Mouse (Mus musculus): ENCODE data around the gene Tekt4. TPM values are rescaled to one million over a fixed set of nuclear protein-coding genes. Genes with fewer than 3 reads are reported as not detected.

Gene Tekt4
- polyA plus RNA-seq, 1 experiment from 2014 or later = 0.06 TPM

- 69% methylated on average over 4 of the region's 4 CpGs for WGBS
- Histone ChIP-seq H3K4me2 (replicated peaks; ENCODE audit: low read depth) (no peak overlapping the region), H3K9ac (ENCODE audit: low read length) (no peak overlapping the region), H3K4me3 (ENCODE audit: low read depth, low read length) (no peak overlapping the region), H3K9me3 (ENCODE audit: control insufficient read depth, low read length) (no peaks in the 10 kb centered on the region), H3K36me3 (ENCODE audit: control insufficient read depth, insufficient read depth, low read length) (no peaks in the 10 kb centered on the region), H3K27ac (replicated peaks) (no peak overlapping the region), H3K4me1 (replicated peaks; ENCODE audit: control insufficient read depth, insufficient read depth) (no peaks in the 10 kb centered on the region), H3K27me3 (ENCODE audit: control insufficient read depth, insufficient read depth, low read length) (no peaks in the 10 kb centered on the region)
- ATAC-seq (ENCODE audit: low FRiP score, low TSS enrichment) = no peak
- no peak for TF ChIP-seq CTCF (IDR thresholded peaks at IDR 0.05; ENCODE audit: low read depth)
- TF ChIP-seq EP300 (optimal IDR thresholded peaks at IDR 0.05) = no peak
- DNase-seq (ENCODE audit: low spot score) = no peak
Observed at GRCm38 (mm10) chr17:25450329-25450728, 4.1 kb upstream of the Tekt4 start.

- WGBS = 68% methylated on average over 5 of the region's 5 CpGs
- ATAC-seq (ENCODE audit: low FRiP score, low TSS enrichment) = no peak
- no peak overlapping the region for H3K4me3 ChIP-seq (ENCODE audit: low read depth, low read length)
Observed at GRCm38 (mm10) chr17:25452246-25452965, 2.0 kb upstream of the Tekt4 start.

GRCm38 (mm10) chr17:25456540-25456939 is 2.1 kb downstream of the Tekt4 start:
- no peak for DNase-seq (ENCODE audit: low spot score)
- H3K27me3 ChIP-seq (ENCODE audit: control insufficient read depth, insufficient read depth, low read length) = no peaks in the 10 kb centered on the region
- H3K36me3 ChIP-seq (ENCODE audit: control insufficient read depth, insufficient read depth, low read length) = no peaks in the 10 kb centered on the region
- H3K9ac ChIP-seq (ENCODE audit: low read length) = no peak overlapping the region
- WGBS = 51% methylated on average over 8 of the region's 8 CpGs
- no peak for ATAC-seq (ENCODE audit: low FRiP score, low TSS enrichment)
- no peak overlapping the region for H3K4me2 ChIP-seq (replicated peaks; ENCODE audit: low read depth)
- H3K4me1 ChIP-seq (replicated peaks; ENCODE audit: control insufficient read depth, insufficient read depth) = no peaks in the 10 kb centered on the region
- H3K4me3 ChIP-seq (ENCODE audit: low read depth, low read length) = no peak overlapping the region
- no peak overlapping the region for H3K27ac ChIP-seq (replicated peaks)
- H3K9me3 ChIP-seq (ENCODE audit: control insufficient read depth, low read length) = no peaks in the 10 kb centered on the region
- no peak for TF ChIP-seq EP300 (optimal IDR thresholded peaks at IDR 0.05)
- no peak for TF ChIP-seq CTCF (IDR thresholded peaks at IDR 0.05; ENCODE audit: low read depth)

More at GRCm38 (mm10) chr17:25452246-25452965, 2.0 kb upstream of the Tekt4 start:
- H3K27ac ChIP-seq (replicated peaks) = no peak overlapping the region
- H3K36me3 ChIP-seq (ENCODE audit: control insufficient read depth, insufficient read depth, low read length) = no peaks in the 10 kb centered on the region
- H3K9ac ChIP-seq (ENCODE audit: low read length) = no peak overlapping the region
- H3K9me3 ChIP-seq (ENCODE audit: control insufficient read depth, low read length) = no peaks in the 10 kb centered on the region
- H3K4me1 ChIP-seq (replicated peaks; ENCODE audit: control insufficient read depth, insufficient read depth) = no peaks in the 10 kb centered on the region
- TF ChIP-seq CTCF (IDR thresholded peaks at IDR 0.05; ENCODE audit: low read depth) = no peak
- TF ChIP-seq EP300 (optimal IDR thresholded peaks at IDR 0.05) = no peak
- no peak overlapping the region for H3K4me2 ChIP-seq (replicated peaks; ENCODE audit: low read depth)
- DNase-seq (ENCODE audit: low spot score) = no peak
- no peaks in the 10 kb centered on the region for H3K27me3 ChIP-seq (ENCODE audit: control insufficient read depth, insufficient read depth, low read length)

- Histone ChIP-seq H3K9ac (ENCODE audit: low read length) (no peak overlapping the region), H3K9me3 (ENCODE audit: control insufficient read depth, low read length) (no peaks in the 10 kb centered on the region), H3K4me3 (ENCODE audit: low read depth, low read length) (no peak overlapping the region), H3K27ac (replicated peaks) (peak overlapping the region; percentile 58), H3K36me3 (ENCODE audit: control insufficient read depth, insufficient read depth, low read length) (no peaks in the 10 kb centered on the region), H3K27me3 (ENCODE audit: control insufficient read depth, insufficient read depth, low read length) (no peaks in the 10 kb centered on the region), H3K4me2 (replicated peaks; ENCODE audit: low read depth) (peak overlapping the region; percentile 20; the same call in 1 of the 2 replicates), H3K4me1 (replicated peaks; ENCODE audit: control insufficient read depth, insufficient read depth) (0 out of 2 replicates have a peak, but pooled peaks cover 2% of the 10 kb centered on the region)
- TF ChIP-seq CTCF (IDR thresholded peaks at IDR 0.05; ENCODE audit: low read depth) (no peak), EP300 (optimal IDR thresholded peaks at IDR 0.05) (no peak)
- 6% methylated on average over 9 of the region's 9 CpGs for WGBS
- peak; percentile 87 for ATAC-seq (ENCODE audit: low FRiP score, low TSS enrichment)
- peak; percentile 66 for DNase-seq (ENCODE audit: low spot score)
Observed at GRCm38 (mm10) chr17:25462236-25462875, 7.9 kb downstream of the Tekt4 start.

GRCm38 (mm10) chr17:25463326-25463945 is 9.0 kb downstream of the Tekt4 start:
- no peak for ATAC-seq (ENCODE audit: low FRiP score, low TSS enrichment)
- H3K4me3 ChIP-seq (ENCODE audit: low read depth, low read length) = no peak overlapping the region
- H3K36me3 ChIP-seq (ENCODE audit: control insufficient read depth, insufficient read depth, low read length) = no peaks in the 10 kb centered on the region
- DNase-seq (ENCODE audit: low spot score) = no peak
- H3K27ac ChIP-seq (replicated peaks) = no peak overlapping the region
- H3K9ac ChIP-seq (ENCODE audit: low read length) = no peak overlapping the region
- no peaks in the 10 kb centered on the region for H3K27me3 ChIP-seq (ENCODE audit: control insufficient read depth, insufficient read depth, low read length)
- WGBS = 59% methylated on average over 4 of the region's 4 CpGs
- 0 out of 2 replicates have a peak, but pooled peaks cover 2% of the 10 kb centered on the region for H3K4me1 ChIP-seq (replicated peaks; ENCODE audit: control insufficient read depth, insufficient read depth)
- H3K4me2 ChIP-seq (replicated peaks; ENCODE audit: low read depth) = no peak overlapping the region
- no peaks in the 10 kb centered on the region for H3K9me3 ChIP-seq (ENCODE audit: control insufficient read depth, low read length)
- no peak for TF ChIP-seq EP300 (optimal IDR thresholded peaks at IDR 0.05)
- TF ChIP-seq CTCF (IDR thresholded peaks at IDR 0.05; ENCODE audit: low read depth) = no peak

All from stomach, postnatal 0 days (tissue).